Mouse (Mus musculus) intestine, postnatal 0 days (tissue): ENCODE measurements around the gene C130050O18Rik. TPM values are rescaled to one million over a fixed set of nuclear protein-coding genes. Genes with fewer than 3 reads are reported as not detected.
"Not testable (repeated sequence)": the region's sequence is repeated elsewhere in the genome, so short reads cannot be mapped to it uniquely, and the experiment has no call there.

Source experiments
- ATAC-seq: fragments of 200-750 bp; cut with Nextera tagmentation; 2 replicates; pipeline ENCODE4 v1.8.0; 2017; ENCODE audit warnings: mild to moderate bottlenecking, moderate TSS enrichment, moderate library complexity
- H3K27ac ChIP-seq: fragments of 300-500 bp; sonication (generic); 2 replicates; pipeline ENCODE4 v1.5.1; 2014; ENCODE audit warnings: mild to moderate bottlenecking, low read depth, low read length, moderate library complexity
- H3K27me3 ChIP-seq: fragments of 300-500 bp; sonication (generic); replicated peaks from 2 replicates; pipeline ENCODE4 v1.6.1; 2014; ENCODE audit warnings: low read length, mixed read lengths; ENCODE audit not compliant: control insufficient read depth, insufficient read depth
- H3K36me3 ChIP-seq: fragments of 300-500 bp; sonication (generic); 2 replicates; pipeline ENCODE4 v1.6.1; 2014; ENCODE audit warnings: mild to moderate bottlenecking, moderate library complexity; ENCODE audit not compliant: control insufficient read depth, insufficient read depth
- H3K4me1 ChIP-seq: fragments of 300-500 bp; sonication (generic); replicated peaks from 2 replicates; pipeline ENCODE4 v1.6.1; 2014; ENCODE audit warnings: antibody characterized with exemption, low read length, mixed read lengths; ENCODE audit not compliant: control insufficient read depth, insufficient read depth
- H3K4me2 ChIP-seq: fragments of 300-500 bp; sonication (generic); replicated peaks from 2 replicates; pipeline ENCODE4 v1.6.1; 2014; ENCODE audit warnings: low read depth, mild to moderate bottlenecking, moderate library complexity
- H3K4me3 ChIP-seq: fragments of 300-500 bp; sonication (generic); 2 replicates; pipeline ENCODE4 v1.5.1; 2014; ENCODE audit warnings: low read depth, low read length
- H3K9ac ChIP-seq: fragments of 300-500 bp; sonication (generic); 2 replicates; pipeline ENCODE4 v1.6.1; 2014; ENCODE audit warnings: mild to moderate bottlenecking, low read depth, low read length
- H3K9me3 ChIP-seq: fragments of 300-500 bp; sonication (generic); 2 replicates; pipeline ENCODE4 v1.6.1; 2016; ENCODE audit warnings: mixed run types; ENCODE audit not compliant: control insufficient read depth
- CTCF ChIP-seq: sonication (generic); IDR thresholded peaks from 2 replicates; pipeline ENCODE4 v1.5.1; 2016; ENCODE audit warnings: low read depth, mild to moderate bottlenecking, control low read depth, antibody characterized with exemption, moderate library complexity
- WGBS: fragments of 180-500 bp; shearing (Covaris S2); extraction: QIAGEN DNeasy Blood & Tissue Kit; methylation state at CpG from one replicate; pipeline ENCODE4 v1.1.7; 2014; 5-methylcytosine and 5-hydroxymethylcytosine counted together
- polyA plus RNA-seq: library from polyadenylated mRNA; unstranded; fragments of >200 nt; fragmentation: Nextera tagmentation; extraction: Ambion mirVana; gene quantifications from 2 replicates; pipeline ENCODE4 v1.2.1, GENCODE M21; 2015

Gene C130050O18Rik
- polyA plus RNA-seq, 1 experiment from 2014 or later: 0.76 TPM

GRCm38 (mm10) chr5:139389676-139390061 lies 15.4 kb upstream of the C130050O18Rik start:
- Histone ChIP-seq H3K27ac (no peak overlapping the region), H3K27me3 (no peaks in the 10 kb centered on the region), H3K4me1 (peaks cover 5% of the 10 kb centered on the region), H3K36me3 (peaks cover 8% of the 10 kb centered on the region; the same call in 1 of the 2 replicates), H3K4me2 (no peak overlapping the region; the same call in 1 of the 2 replicates), H3K4me3 (no peak overlapping the region), H3K9ac (no peak overlapping the region), H3K9me3 (no peaks in the 10 kb centered on the region)
- 8% methylated on average over 6 of the region's 6 CpGs for WGBS
- ATAC-seq: peak; percentile 42; the same call in 1 of the 2 replicates
- no peak for TF ChIP-seq CTCF

GRCm38 (mm10) chr5:139390324-139391119 lies 14.6 kb upstream of the C130050O18Rik start:
- H3K4me1 ChIP-seq, ATAC-seq, H3K36me3 ChIP-seq, H3K9ac ChIP-seq, H3K9me3 ChIP-seq, H3K4me2 ChIP-seq, H3K27me3 ChIP-seq, H3K4me3 ChIP-seq, H3K27ac ChIP-seq: not testable (repeated sequence)
- WGBS: 80% methylated on average over 5 of the region's 5 CpGs

GRCm38 (mm10) chr5:139391309-139391990 lies 13.6 kb upstream of the C130050O18Rik start:
- H3K27me3 ChIP-seq: no peaks in the 10 kb centered on the region
- no peak for ATAC-seq
- H3K36me3 ChIP-seq: peaks cover 8% of the 10 kb centered on the region; the same call in 1 of the 2 replicates
- no peak overlapping the region for H3K9ac ChIP-seq
- no peak overlapping the region for H3K27ac ChIP-seq
- H3K9me3 ChIP-seq: no peaks in the 10 kb centered on the region
- H3K4me1 ChIP-seq: peaks cover 5% of the 10 kb centered on the region
- no peak for TF ChIP-seq CTCF
- no peak overlapping the region for H3K4me3 ChIP-seq
- 80% methylated on average over 11 of the region's 11 CpGs for WGBS
- no peak overlapping the region for H3K4me2 ChIP-seq

- no peak overlapping the region for H3K4me3 ChIP-seq
- H3K4me2 ChIP-seq: no peak overlapping the region
- H3K9me3 ChIP-seq: no peaks in the 10 kb centered on the region
- no peak overlapping the region for H3K27ac ChIP-seq
- H3K9ac ChIP-seq: no peak overlapping the region
- TF ChIP-seq CTCF: no peak
- H3K4me1 ChIP-seq: peaks cover 5% of the 10 kb centered on the region
- WGBS: 91% methylated on average over 37 of the region's 37 CpGs
- ATAC-seq: no peak
- peaks cover 8% of the 10 kb centered on the region; the same call in 1 of the 2 replicates for H3K36me3 ChIP-seq
- no peaks in the 10 kb centered on the region for H3K27me3 ChIP-seq
Observed at GRCm38 (mm10) chr5:139392219-139393196, 12.6 kb upstream of the C130050O18Rik start.

- ATAC-seq: no peak
- TF ChIP-seq CTCF: no peak
- H3K4me1 ChIP-seq: peaks cover 5% of the 10 kb centered on the region
- no peak overlapping the region for H3K4me3 ChIP-seq
- no peak overlapping the region for H3K27ac ChIP-seq
- H3K9me3 ChIP-seq: no peaks in the 10 kb centered on the region
- H3K27me3 ChIP-seq: no peaks in the 10 kb centered on the region
- WGBS: 91% methylated on average over 16 of the region's 16 CpGs
- peaks cover 8% of the 10 kb centered on the region; the same call in 1 of the 2 replicates for H3K36me3 ChIP-seq
- H3K9ac ChIP-seq: no peak overlapping the region
- H3K4me2 ChIP-seq: no peak overlapping the region
Observed at GRCm38 (mm10) chr5:139393197-139393588, 11.9 kb upstream of the C130050O18Rik start.

- Histone ChIP-seq H3K4me3 (no peak overlapping the region), H3K36me3 (peaks cover 8% of the 10 kb centered on the region; the same call in 1 of the 2 replicates), H3K9me3 (no peaks in the 10 kb centered on the region), H3K9ac (no peak overlapping the region), H3K4me2 (no peak overlapping the region), H3K27me3 (no peaks in the 10 kb centered on the region), H3K27ac (no peak overlapping the region), H3K4me1 (peaks cover 5% of the 10 kb centered on the region)
- WGBS: 80% methylated on average over 7 of the region's 7 CpGs
- TF ChIP-seq CTCF: no peak
- no peak for ATAC-seq
Observed at GRCm38 (mm10) chr5:139394399-139394798, 10.7 kb upstream of the C130050O18Rik start.
